Mouse (Mus musculus): ENCODE data around the gene Unk. TPM values are rescaled to one million over a fixed set of nuclear protein-coding genes. Genes with fewer than 3 reads are reported as not detected.

Unk gene
- 49.4 and 50.9 TPM in 2 replicates for polyA plus RNA-seq (2016; fragmentation: Nextera tagmentation; extraction: Ambion mirVana)

DNA sequence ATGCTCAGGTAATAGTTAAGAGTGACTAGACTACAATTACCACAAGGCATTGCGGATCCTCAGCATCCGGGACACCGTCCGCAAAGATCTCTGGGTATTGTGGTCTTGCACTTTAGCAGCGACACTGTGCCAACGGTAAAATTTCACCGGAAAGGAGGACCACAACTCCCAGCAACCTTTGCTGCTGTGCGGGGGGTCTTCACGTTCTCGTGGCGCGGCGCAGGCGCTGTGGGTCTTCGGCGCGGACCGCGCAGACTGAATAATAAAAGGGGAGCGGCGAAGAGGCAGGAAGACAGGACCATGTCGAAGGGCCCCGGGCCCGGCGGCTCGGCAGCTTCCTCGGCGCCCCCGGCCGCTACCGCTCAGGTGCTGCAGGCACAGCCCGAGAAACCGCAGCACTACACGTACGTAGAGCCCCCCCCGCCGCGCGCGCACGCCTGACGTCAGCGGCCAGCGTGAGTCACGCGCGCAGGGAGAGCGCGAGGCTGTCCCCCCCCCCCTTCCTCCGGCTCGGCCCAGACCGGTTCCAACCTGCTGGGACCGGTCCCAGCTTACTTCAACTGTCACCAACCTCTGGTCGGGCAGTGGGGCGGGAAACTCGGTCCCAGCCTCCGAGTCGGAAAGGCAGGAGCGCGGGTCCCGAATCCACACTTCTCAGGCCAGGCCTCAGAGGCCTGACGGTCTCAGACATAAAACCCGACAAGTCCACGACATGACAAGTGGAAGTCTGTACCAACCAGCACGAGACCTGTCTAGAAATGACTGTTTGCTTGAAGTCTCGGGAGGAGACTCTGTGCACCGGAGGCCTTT is at the start of gene Unk:
Gene Unk (plus strand): TSS at position 235 of the 810 bp plus-strand sequence.
- Histone ChIP-seq H3K27me3 (replicated peaks; ENCODE audit: low read depth, poor library complexity, severe bottlenecking) (no peaks in the 10 kb centered on the region), H3K9me3 (no peaks in the 10 kb centered on the region), H3K36me3 (replicated peaks) (peaks cover 34% of the 10 kb centered on the region), H3K27ac (replicated peaks) (peak within 1 kb of the TSS; percentile 98), H3K4me3 (peak within 1 kb of the TSS; percentile 84), H3K4me1 (peaks cover 23% of the 10 kb centered on the region)
- WGBS: under 1% methylated on average over 67 of the region's 67 CpGs
- peak; percentile 97 for DNase-seq (ENCODE audit: low spot score)

DNA sequence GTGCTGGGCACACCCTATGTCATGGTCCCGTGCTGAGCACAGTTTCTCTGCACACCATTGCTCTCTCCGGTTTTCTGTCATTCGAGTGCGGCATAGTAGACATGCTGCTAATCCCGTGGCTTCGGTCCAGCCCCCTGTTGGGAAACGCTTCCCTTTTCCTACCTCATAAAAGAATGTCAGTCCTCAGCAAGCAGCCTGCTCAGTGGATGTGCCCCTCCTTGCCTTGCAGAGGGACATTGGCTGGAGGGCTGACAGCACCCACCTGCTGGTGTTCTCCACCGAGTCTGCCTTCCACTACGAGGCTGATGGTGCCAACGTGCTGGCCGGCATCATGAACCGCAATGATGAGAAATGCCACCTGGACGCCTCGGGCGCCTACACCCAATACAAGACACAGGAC is 47.6 kb upstream of the Unk start:
- Histone ChIP-seq H3K4me3 (no peak overlapping the region), H3K4me1 (no peaks in the 10 kb centered on the region), H3K36me3 (replicated peaks) (no peaks in the 10 kb centered on the region), H3K27me3 (replicated peaks; ENCODE audit: low read depth, poor library complexity, severe bottlenecking) (peaks cover 31% of the 10 kb centered on the region), H3K27ac (replicated peaks) (no peak overlapping the region), H3K9me3 (no peaks in the 10 kb centered on the region)
- 93% methylated on average over 15 of the region's 15 CpGs for WGBS
- DNase-seq (ENCODE audit: low spot score): no peak

DNA sequence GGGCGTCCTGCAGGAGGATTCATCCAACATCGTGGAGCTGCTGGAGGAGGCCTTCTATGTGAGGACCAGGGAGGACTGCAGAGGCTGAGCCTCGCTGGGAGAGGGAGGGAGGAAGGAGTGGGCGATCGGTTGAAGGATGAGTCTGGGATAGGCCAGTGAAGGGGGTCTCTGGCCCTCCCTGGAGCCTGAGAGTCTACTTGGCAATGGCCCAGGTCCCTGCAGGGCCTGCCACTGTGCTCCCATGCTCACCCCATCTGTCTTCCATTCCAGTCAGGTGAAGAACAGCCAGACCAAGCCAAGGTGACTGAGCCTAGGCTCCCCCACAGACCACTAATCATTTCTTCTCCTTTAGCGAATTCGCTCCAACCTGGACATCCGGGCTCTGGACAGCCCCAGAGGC is 46.8 kb upstream of the Unk start:
- H3K4me3 ChIP-seq: no peak overlapping the region
- H3K27ac ChIP-seq (replicated peaks): no peak overlapping the region
- H3K4me1 ChIP-seq: no peaks in the 10 kb centered on the region
- H3K9me3 ChIP-seq: no peaks in the 10 kb centered on the region
- WGBS: 86% methylated on average over 8 of the region's 8 CpGs
- H3K27me3 ChIP-seq (replicated peaks; ENCODE audit: low read depth, poor library complexity, severe bottlenecking): peaks cover 25% of the 10 kb centered on the region
- no peaks in the 10 kb centered on the region for H3K36me3 ChIP-seq (replicated peaks)
- no peak for DNase-seq (ENCODE audit: low spot score)

DNA sequence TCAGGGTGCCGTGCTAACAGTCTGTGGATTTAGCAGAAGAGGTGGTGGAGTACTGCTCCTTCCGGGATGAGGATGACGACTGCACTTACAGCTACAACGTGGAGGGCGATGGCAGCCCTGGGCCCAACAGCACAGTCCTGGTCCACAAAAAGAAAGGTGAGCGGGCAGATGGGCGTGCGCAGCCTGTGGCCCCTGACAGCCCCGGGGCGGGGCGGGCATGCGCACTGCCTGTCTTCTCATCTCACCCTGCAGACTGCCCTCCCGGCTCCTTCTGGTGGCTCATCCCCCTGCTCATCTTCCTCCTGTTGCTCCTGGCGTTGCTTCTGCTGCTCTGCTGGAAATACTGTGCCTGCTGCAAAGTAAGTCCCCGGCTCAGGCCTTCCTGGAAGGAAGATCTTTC is 40.4 kb upstream of the Unk start:
- no peaks in the 10 kb centered on the region for H3K9me3 ChIP-seq
- H3K36me3 ChIP-seq (replicated peaks): no peaks in the 10 kb centered on the region
- H3K4me1 ChIP-seq: peaks cover 12% of the 10 kb centered on the region
- H3K27me3 ChIP-seq (replicated peaks; ENCODE audit: low read depth, poor library complexity, severe bottlenecking): peaks cover 32% of the 10 kb centered on the region
- WGBS: 28% methylated on average over 15 of the region's 15 CpGs
- peak overlapping the region; percentile 30; the same call in 1 of the 2 replicates for H3K27ac ChIP-seq (replicated peaks)
- peak; percentile 33 for DNase-seq (ENCODE audit: low spot score)
- H3K4me3 ChIP-seq: peak overlapping the region; percentile 43

DNA sequence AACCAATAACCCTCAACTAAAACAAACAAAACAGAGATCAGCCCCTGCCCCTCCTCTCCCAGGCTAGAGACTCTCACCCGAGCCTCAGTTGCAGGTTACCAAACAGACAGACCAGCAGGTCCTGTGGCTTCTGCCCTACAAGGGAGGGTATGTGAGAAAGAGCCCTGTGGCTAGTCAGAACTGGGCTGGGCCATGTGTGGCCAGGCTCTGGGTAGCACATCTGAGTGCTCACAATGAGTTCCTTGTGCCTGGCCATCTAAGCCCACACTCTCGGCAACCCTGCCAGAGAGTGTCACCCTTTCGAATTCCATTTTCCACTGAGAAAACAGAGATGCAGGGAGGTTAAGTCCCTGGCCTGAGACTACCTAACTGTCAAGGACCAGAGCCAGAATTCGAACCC is 38.0 kb upstream of the Unk start:
- 48% methylated on average over 4 of the region's 4 CpGs for WGBS
- DNase-seq (ENCODE audit: low spot score): no peak
- Histone ChIP-seq H3K9me3 (no peaks in the 10 kb centered on the region), H3K36me3 (replicated peaks) (no peaks in the 10 kb centered on the region), H3K27ac (replicated peaks) (no peak overlapping the region), H3K4me3 (no peak overlapping the region), H3K4me1 (peaks cover 12% of the 10 kb centered on the region), H3K27me3 (replicated peaks; ENCODE audit: low read depth, poor library complexity, severe bottlenecking) (peaks cover 28% of the 10 kb centered on the region)

DNA sequence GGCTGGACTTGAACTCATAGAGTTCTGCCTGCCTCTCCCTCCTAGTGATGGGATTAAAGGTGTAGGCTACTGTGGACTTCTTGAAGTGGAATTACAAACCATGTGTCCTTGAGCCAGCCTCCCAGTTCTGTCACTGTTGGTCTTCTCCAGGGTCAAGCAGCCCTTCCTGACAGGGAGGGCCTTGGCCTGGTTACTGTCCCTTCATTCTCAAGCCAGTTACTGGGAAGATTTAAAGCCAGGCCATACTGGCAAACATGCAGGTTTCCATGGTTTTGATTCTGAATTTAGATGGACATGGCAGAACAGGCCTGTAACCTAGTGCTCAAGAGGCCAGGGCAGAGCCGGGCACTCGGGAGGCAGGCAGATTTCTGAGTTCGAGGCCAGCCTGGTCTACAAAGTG is 34.9 kb upstream of the Unk start:
- no peaks in the 10 kb centered on the region for H3K9me3 ChIP-seq
- DNase-seq (ENCODE audit: low spot score): no peak
- H3K4me1 ChIP-seq: peaks cover 7% of the 10 kb centered on the region
- peaks cover 15% of the 10 kb centered on the region for H3K27me3 ChIP-seq (replicated peaks; ENCODE audit: low read depth, poor library complexity, severe bottlenecking)
- WGBS: 90% methylated on average over 3 of the region's 3 CpGs
- H3K27ac ChIP-seq (replicated peaks): no peak overlapping the region
- H3K36me3 ChIP-seq (replicated peaks): no peaks in the 10 kb centered on the region
- H3K4me3 ChIP-seq: no peak overlapping the region

DNA sequence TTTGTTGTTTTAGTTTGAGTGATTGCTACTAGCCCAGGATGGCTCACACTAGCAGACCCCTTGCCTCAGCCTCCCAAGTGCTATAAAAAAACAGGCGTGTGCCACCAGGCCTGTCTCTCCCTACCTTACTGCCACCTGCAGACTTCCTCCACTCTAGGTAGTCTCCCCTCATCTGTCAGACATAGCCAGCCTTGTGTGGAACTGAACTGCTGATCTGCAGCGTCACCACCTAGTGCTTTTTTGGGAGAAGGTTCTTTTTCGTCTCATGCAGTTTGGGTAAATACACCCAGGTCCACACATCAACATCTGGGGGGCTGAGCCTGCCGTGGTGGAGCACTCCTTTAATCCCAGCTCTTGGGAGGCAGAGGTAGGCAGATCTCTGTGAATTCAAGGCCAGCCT is 33.1 kb upstream of the Unk start:
- 74% methylated on average over 4 of the region's 4 CpGs for WGBS
- H3K4me1 ChIP-seq: peaks cover 18% of the 10 kb centered on the region
- H3K9me3 ChIP-seq: no peaks in the 10 kb centered on the region
- H3K36me3 ChIP-seq (replicated peaks): no peaks in the 10 kb centered on the region
- H3K27me3 ChIP-seq (replicated peaks; ENCODE audit: low read depth, poor library complexity, severe bottlenecking): peaks cover 19% of the 10 kb centered on the region
- DNase-seq (ENCODE audit: low spot score): no peak
- H3K4me3 ChIP-seq: no peak overlapping the region
- no peak overlapping the region for H3K27ac ChIP-seq (replicated peaks)

DNA sequence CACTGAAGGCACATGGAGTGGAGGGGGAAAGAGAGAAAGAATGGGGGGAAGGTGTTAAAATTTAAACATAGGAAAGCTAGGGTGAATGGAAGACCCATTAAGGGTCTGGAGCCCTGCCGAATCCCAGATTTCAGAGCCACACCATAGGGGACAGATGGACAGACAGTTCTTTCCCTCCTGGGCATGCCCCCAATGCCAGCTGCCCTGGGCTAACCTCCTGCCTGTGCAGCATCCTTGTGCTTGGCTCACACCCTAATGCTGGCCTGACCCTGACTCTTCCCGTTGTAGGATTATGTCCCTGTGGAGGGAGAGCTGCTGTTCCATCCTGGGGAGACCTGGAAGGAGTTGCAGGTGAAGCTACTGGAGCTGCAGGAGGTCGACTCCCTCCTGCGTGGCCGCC is 32.5 kb upstream of the Unk start:
- no peaks in the 10 kb centered on the region for H3K36me3 ChIP-seq (replicated peaks)
- no peak overlapping the region for H3K4me3 ChIP-seq
- 72% methylated on average over 5 of the region's 5 CpGs for WGBS
- no peak for DNase-seq (ENCODE audit: low spot score)
- peaks cover 14% of the 10 kb centered on the region for H3K27me3 ChIP-seq (replicated peaks; ENCODE audit: low read depth, poor library complexity, severe bottlenecking)
- no peaks in the 10 kb centered on the region for H3K9me3 ChIP-seq
- H3K27ac ChIP-seq (replicated peaks): no peak overlapping the region
- peaks cover 18% of the 10 kb centered on the region for H3K4me1 ChIP-seq

DNA sequence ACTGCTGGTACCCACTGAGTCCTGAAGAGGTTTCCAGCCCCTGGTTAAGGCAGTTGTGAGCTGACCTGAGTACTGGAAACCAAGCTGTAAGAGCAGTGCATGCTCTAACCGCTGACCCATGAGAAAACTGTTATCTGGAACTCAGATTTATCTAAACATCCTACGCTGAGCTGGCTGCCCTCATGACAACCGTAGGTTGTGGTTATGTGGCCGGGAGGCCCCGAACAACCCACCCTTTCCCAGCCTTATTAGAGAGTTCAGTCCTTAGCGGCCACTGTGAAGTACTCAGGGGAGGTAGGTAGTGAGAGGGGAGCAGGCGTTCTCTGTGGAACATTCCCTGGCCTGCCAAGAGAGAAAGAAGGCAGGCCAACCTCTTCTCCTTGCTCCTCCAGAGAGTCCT is 31.1 kb upstream of the Unk start:
- no peaks in the 10 kb centered on the region for H3K36me3 ChIP-seq (replicated peaks)
- H3K4me1 ChIP-seq: peaks cover 18% of the 10 kb centered on the region
- H3K27me3 ChIP-seq (replicated peaks; ENCODE audit: low read depth, poor library complexity, severe bottlenecking): peaks cover 8% of the 10 kb centered on the region
- H3K27ac ChIP-seq (replicated peaks): no peak overlapping the region
- H3K4me3 ChIP-seq: no peak overlapping the region
- no peak for DNase-seq (ENCODE audit: low spot score)
- no peaks in the 10 kb centered on the region for H3K9me3 ChIP-seq
- 83% methylated on average over 7 of the region's 7 CpGs for WGBS

DNA sequence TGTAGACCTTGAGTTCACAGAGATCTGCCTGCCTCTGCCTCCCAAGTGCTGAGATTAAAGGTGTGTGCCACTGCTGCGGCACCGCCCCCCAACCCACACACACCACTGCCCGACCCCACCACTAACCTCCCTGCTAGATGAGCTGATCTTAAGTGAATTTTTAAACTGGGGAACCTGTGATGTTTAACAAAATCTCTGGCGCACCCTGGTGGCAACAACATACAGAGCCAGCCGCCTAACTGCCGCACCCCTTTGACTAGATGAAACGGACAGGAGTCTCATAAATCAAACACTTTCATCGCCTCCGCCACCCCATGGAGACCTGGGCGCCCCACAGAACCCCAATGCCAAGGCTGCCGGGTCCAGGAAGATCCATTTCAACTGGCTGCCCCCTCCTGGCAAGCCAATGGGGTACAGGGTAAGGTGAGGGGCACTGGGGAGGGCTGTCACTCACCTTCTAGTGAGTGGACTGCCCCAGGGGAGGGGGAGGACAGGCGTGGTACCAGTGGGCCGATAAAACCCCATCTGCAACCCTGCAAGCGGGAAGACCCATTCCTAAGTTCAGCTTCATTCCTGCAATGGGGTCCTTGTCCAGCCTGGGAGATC is 30.5 kb upstream of the Unk start:
- Histone ChIP-seq H3K4me1 (peaks cover 22% of the 10 kb centered on the region), H3K27me3 (replicated peaks; ENCODE audit: low read depth, poor library complexity, severe bottlenecking) (peaks cover 8% of the 10 kb centered on the region), H3K27ac (replicated peaks) (no peak overlapping the region; the same call in 1 of the 2 replicates), H3K4me3 (no peak overlapping the region), H3K36me3 (replicated peaks) (no peaks in the 10 kb centered on the region), H3K9me3 (no peaks in the 10 kb centered on the region)
- peak; percentile 73 for DNase-seq (ENCODE audit: low spot score)
- WGBS: 17% methylated on average over 14 of the region's 14 CpGs

DNA sequence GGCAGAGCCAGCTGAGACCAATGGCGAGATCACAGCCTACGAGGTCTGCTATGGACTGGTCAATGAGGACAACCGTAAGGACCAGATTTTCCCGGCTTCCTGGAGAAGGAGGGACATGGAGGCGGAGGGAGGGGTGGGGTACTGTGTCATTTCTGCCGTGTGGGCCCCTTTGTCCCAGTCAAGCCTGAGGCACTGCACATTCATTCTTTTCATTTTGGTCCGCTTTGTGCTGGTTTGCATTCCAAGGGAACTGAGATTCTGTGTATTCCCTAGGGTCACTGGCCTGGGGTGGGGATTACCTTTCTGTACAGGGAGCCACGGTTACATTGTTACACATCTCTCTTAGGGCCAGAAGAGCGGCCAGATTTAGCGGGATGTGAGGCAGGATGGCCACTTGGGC is 29.5 kb upstream of the Unk start:
- Histone ChIP-seq H3K4me3 (no peak overlapping the region), H3K36me3 (replicated peaks) (no peaks in the 10 kb centered on the region), H3K4me1 (peaks cover 31% of the 10 kb centered on the region), H3K9me3 (no peaks in the 10 kb centered on the region), H3K27ac (replicated peaks) (peak overlapping the region; percentile 11; the same call in 1 of the 2 replicates), H3K27me3 (replicated peaks; ENCODE audit: low read depth, poor library complexity, severe bottlenecking) (peaks cover 8% of the 10 kb centered on the region)
- 28% methylated on average over 10 of the region's 10 CpGs for WGBS
- DNase-seq (ENCODE audit: low spot score): peak; percentile 39

DNA sequence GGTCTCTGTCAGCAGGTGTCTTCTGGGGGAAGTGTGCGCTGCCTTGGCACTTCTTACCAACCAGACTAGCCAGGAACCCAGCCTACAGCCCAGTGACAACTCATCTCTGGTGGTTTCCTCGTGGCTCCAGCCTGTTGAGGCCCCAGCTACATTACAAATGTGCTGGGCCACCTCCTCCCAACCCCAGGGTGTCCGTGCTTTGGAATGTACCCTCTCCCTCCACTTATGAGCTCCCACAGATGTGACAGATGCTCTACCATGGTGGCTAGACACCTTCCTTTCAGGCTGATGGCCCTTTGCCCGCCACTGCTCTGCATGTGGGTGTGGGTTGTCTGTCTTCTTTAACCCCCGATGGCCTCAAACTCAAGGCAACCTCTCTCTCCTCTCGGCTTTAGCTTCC is 28.4 kb upstream of the Unk start:
- WGBS: 72% methylated on average over 6 of the region's 6 CpGs
- Histone ChIP-seq H3K27ac (replicated peaks) (no peak overlapping the region), H3K27me3 (replicated peaks; ENCODE audit: low read depth, poor library complexity, severe bottlenecking) (peaks cover 8% of the 10 kb centered on the region), H3K4me1 (peaks cover 42% of the 10 kb centered on the region), H3K4me3 (no peak overlapping the region), H3K9me3 (no peaks in the 10 kb centered on the region), H3K36me3 (replicated peaks) (peaks cover 8% of the 10 kb centered on the region)
- DNase-seq (ENCODE audit: low spot score): no peak

DNA sequence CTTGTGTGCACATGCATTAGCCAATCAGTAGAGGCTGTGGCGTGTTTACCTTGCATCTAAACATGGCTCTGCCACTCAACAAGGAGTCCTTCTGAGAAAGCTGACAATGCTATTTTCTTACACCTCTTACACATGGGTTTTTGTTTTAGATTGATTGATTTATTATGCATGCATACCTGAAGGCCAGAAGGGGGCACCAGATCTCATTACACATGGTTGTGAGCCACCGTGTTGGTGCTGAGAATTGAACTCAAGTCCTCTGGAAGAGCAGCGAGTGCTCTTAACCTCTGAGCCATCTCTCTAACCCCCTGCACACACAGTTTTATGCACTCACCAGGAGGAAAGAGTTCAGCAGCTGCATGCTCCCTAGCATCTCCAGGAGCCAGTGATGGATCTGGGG is 27.2 kb upstream of the Unk start:
- 0 out of 2 replicates have a peak overlapping the region, but pooled peaks have one; percentile 0 for H3K4me3 ChIP-seq
- no peak for DNase-seq (ENCODE audit: low spot score)
- H3K4me1 ChIP-seq: peaks cover 42% of the 10 kb centered on the region
- H3K27me3 ChIP-seq (replicated peaks; ENCODE audit: low read depth, poor library complexity, severe bottlenecking): peaks cover 8% of the 10 kb centered on the region
- H3K27ac ChIP-seq (replicated peaks): no peak overlapping the region
- WGBS: 83% methylated on average over 3 of the region's 3 CpGs
- H3K9me3 ChIP-seq: no peaks in the 10 kb centered on the region
- H3K36me3 ChIP-seq (replicated peaks): peaks cover 20% of the 10 kb centered on the region
